Mouse (Mus musculus): ENCODE measurements around the gene Tipin. TPM values are rescaled to one million over a fixed set of nuclear protein-coding genes. Genes with fewer than 3 reads are reported as not detected.

Tipin gene
- 88.9 and 104 TPM in 2 replicates for polyA plus RNA-seq (2011; ENCODE audit: insufficient read length, low read depth, missing spikeins)

GRCm38 (mm10) chr9:64281105-64281780 is at the start of gene Tipin:
Gene Tipin, plus strand, starts transcription at chr9:64281581.
- TF ChIP-seq CTCF (IDR thresholded peaks at IDR 0.05; ENCODE audit: borderline replicate concordance, insufficient read depth, low read length) = no peak
- TF ChIP-seq POLR2A (IDR thresholded peaks at IDR 0.05; ENCODE audit: low read depth, low read length) = peak; percentile 89
- Histone ChIP-seq H3K4me3 (ENCODE audit: insufficient read depth, low read length) (peak within 1 kb of the TSS; percentile 81), H3K4me1 (ENCODE audit: control insufficient read depth, insufficient read depth, low read length) (peaks cover 5% of the 10 kb centered on the region; the same call in 1 of the 2 replicates), H3K27ac (ENCODE audit: insufficient read depth, low read length) (peak within 1 kb of the TSS; percentile 15)

- no peak for TF ChIP-seq CTCF (IDR thresholded peaks at IDR 0.05; ENCODE audit: borderline replicate concordance, insufficient read depth, low read length)
- TF ChIP-seq POLR2A (IDR thresholded peaks at IDR 0.05; ENCODE audit: low read depth, low read length) = no peak
- Histone ChIP-seq H3K4me1 (ENCODE audit: control insufficient read depth, insufficient read depth, low read length) (peaks cover 7% of the 10 kb centered on the region), H3K4me3 (ENCODE audit: insufficient read depth, low read length) (no peak overlapping the region), H3K27ac (ENCODE audit: insufficient read depth, low read length) (peak overlapping the region; percentile 83)
Measured at GRCm38 (mm10) chr9:64231674-64232073, 49.7 kb upstream of the Tipin start.

- TF ChIP-seq CTCF (IDR thresholded peaks at IDR 0.05; ENCODE audit: borderline replicate concordance, insufficient read depth, low read length) (no peak), POLR2A (IDR thresholded peaks at IDR 0.05; ENCODE audit: low read depth, low read length) (no peak)
- Histone ChIP-seq H3K4me1 (ENCODE audit: control insufficient read depth, insufficient read depth, low read length) (peaks cover 7% of the 10 kb centered on the region), H3K4me3 (ENCODE audit: insufficient read depth, low read length) (no peak overlapping the region), H3K27ac (ENCODE audit: insufficient read depth, low read length) (peak overlapping the region; percentile 83)
Measured at GRCm38 (mm10) chr9:64232257-64232957, 49.0 kb upstream of the Tipin start.

GRCm38 (mm10) chr9:64233656-64234055 is 47.7 kb upstream of the Tipin start:
- H3K4me3 ChIP-seq (ENCODE audit: insufficient read depth, low read length) = no peak overlapping the region
- no peak for TF ChIP-seq POLR2A (IDR thresholded peaks at IDR 0.05; ENCODE audit: low read depth, low read length)
- peak overlapping the region; percentile 13; the same call in 1 of the 2 replicates for H3K27ac ChIP-seq (ENCODE audit: insufficient read depth, low read length)
- peaks cover 7% of the 10 kb centered on the region for H3K4me1 ChIP-seq (ENCODE audit: control insufficient read depth, insufficient read depth, low read length)

GRCm38 (mm10) chr9:64234768-64235435 is 46.5 kb upstream of the Tipin start, which contains the start of gene Uchl4:
Gene Uchl4, plus strand, starts transcription at chr9:64235201.
- Histone ChIP-seq H3K27ac (ENCODE audit: insufficient read depth, low read length) (0 out of 2 replicates have a peak within 1 kb of the TSS, but pooled peaks have one; percentile 13), H3K4me1 (ENCODE audit: control insufficient read depth, insufficient read depth, low read length) (peaks cover 7% of the 10 kb centered on the region), H3K4me3 (ENCODE audit: insufficient read depth, low read length) (no peak within 1 kb of the TSS)
- TF ChIP-seq CTCF (IDR thresholded peaks at IDR 0.05; ENCODE audit: borderline replicate concordance, insufficient read depth, low read length) (no peak), POLR2A (IDR thresholded peaks at IDR 0.05; ENCODE audit: low read depth, low read length) (no peak)

GRCm38 (mm10) chr9:64236056-64236455 is 45.3 kb upstream of the Tipin start:
- Histone ChIP-seq H3K27ac (ENCODE audit: insufficient read depth, low read length) (no peak overlapping the region), H3K4me3 (ENCODE audit: insufficient read depth, low read length) (no peak overlapping the region)

GRCm38 (mm10) chr9:64240116-64240515 is 41.3 kb upstream of the Tipin start:
- no peak overlapping the region for H3K4me3 ChIP-seq (ENCODE audit: insufficient read depth, low read length)
- peaks cover 3% of the 10 kb centered on the region; the same call in 1 of the 2 replicates for H3K4me1 ChIP-seq (ENCODE audit: control insufficient read depth, insufficient read depth, low read length)
- TF ChIP-seq POLR2A (IDR thresholded peaks at IDR 0.05; ENCODE audit: low read depth, low read length) = no peak
- H3K27ac ChIP-seq (ENCODE audit: insufficient read depth, low read length) = no peak overlapping the region

More at GRCm38 (mm10) chr9:64236056-64236455, 45.3 kb upstream of the Tipin start:
- H3K4me1 ChIP-seq (ENCODE audit: control insufficient read depth, insufficient read depth, low read length) = peaks cover 10% of the 10 kb centered on the region
- TF ChIP-seq POLR2A (IDR thresholded peaks at IDR 0.05; ENCODE audit: low read depth, low read length) (no peak), CTCF (IDR thresholded peaks at IDR 0.05; ENCODE audit: borderline replicate concordance, insufficient read depth, low read length) (no peak)

GRCm38 (mm10) chr9:64240681-64241080 is 40.7 kb upstream of the Tipin start:
- no peak overlapping the region for H3K27ac ChIP-seq (ENCODE audit: insufficient read depth, low read length)
- no peak overlapping the region for H3K4me3 ChIP-seq (ENCODE audit: insufficient read depth, low read length)
- H3K4me1 ChIP-seq (ENCODE audit: control insufficient read depth, insufficient read depth, low read length) = peaks cover 3% of the 10 kb centered on the region; the same call in 1 of the 2 replicates
- TF ChIP-seq CTCF (IDR thresholded peaks at IDR 0.05; ENCODE audit: borderline replicate concordance, insufficient read depth, low read length) = no peak
- TF ChIP-seq POLR2A (IDR thresholded peaks at IDR 0.05; ENCODE audit: low read depth, low read length) = no peak

- TF ChIP-seq POLR2A (IDR thresholded peaks at IDR 0.05; ENCODE audit: low read depth, low read length) (no peak), CTCF (IDR thresholded peaks at IDR 0.05; ENCODE audit: borderline replicate concordance, insufficient read depth, low read length) (no peak)
- no peak overlapping the region for H3K27ac ChIP-seq (ENCODE audit: insufficient read depth, low read length)
Measured at GRCm38 (mm10) chr9:64242381-64242831, 39.0 kb upstream of the Tipin start.

More at GRCm38 (mm10) chr9:64242381-64242831, 39.0 kb upstream of the Tipin start:
- Histone ChIP-seq H3K4me1 (ENCODE audit: control insufficient read depth, insufficient read depth, low read length) (peaks cover 3% of the 10 kb centered on the region; the same call in 1 of the 2 replicates), H3K4me3 (ENCODE audit: insufficient read depth, low read length) (no peak overlapping the region)
